Mouse (Mus musculus): ENCODE results near the gene Cdkal1.

DNA sequence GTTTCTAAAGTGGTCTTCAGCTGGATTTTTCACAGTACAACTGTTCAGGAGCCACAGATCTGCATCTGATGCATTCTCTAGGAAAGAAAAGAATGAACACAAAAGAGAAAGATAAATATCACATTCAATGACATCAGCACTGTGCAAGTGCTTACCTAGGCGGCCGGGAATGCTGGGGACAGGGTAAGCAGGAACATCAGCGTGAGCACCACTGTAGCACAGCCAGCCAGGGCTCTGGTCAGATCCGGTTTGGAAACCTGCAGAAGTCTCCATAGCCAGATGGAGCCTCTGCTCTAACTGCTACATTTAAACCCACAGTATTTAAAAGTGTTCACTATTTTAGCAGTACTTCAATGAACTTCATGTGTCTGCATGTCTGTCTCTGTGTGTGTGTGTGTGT is 78.2 kb downstream of the Cdkal1 start:
- no peak for TF ChIP-seq CTCF (IDR thresholded peaks at IDR 0.05; ENCODE audit: extremely low read depth, insufficient read depth, insufficient read length, insufficient replicate concordance)
- TF ChIP-seq POLR2A (IDR thresholded peaks at IDR 0.05; ENCODE audit: low read depth, low read length), result no peak
